Mouse (Mus musculus) fat pad, adult 2 months (tissue): ENCODE measurements around the gene Cdca8.
"Not testable (repeated sequence)": the region's sequence is repeated elsewhere in the genome, so short reads cannot be mapped to it uniquely, and the experiment has no call there.

ENCODE experiments used
- DNase-seq: peaks from one replicate; pipeline ENCODE4 v3.0.0-alpha.2; 2011; ENCODE audit warnings: low read depth, low spot score; ENCODE audit errors: extremely low read depth

The Cdca8 gene

GRCm38 (mm10) chr4:124939211-124939610 lies at the start of gene Cdca8:
Cdca8 (minus strand) TSS chr4:124939311.
- DNase-seq: not testable (repeated sequence)

DNA sequence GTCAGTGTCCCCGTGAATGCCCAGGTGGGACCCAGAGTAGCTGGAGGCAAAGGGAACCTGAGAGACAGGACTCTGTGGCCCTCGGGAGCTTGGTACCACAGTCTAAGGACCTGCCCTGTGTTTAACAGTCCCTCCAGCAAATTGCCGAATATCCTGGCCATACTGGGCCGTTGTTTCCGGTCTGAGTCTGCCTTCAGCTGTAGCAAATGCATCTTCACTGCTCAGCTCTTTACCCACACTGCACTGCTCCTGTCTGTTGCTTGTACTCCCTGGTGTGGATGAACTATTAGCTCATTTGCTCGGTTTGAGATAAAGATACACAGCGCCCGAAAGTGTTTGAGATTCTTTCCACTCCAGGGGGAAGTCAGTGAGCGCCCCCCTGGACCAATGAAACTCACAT lies 49.3 kb upstream of the Cdca8 start:
- DNase-seq: no peak

DNA sequence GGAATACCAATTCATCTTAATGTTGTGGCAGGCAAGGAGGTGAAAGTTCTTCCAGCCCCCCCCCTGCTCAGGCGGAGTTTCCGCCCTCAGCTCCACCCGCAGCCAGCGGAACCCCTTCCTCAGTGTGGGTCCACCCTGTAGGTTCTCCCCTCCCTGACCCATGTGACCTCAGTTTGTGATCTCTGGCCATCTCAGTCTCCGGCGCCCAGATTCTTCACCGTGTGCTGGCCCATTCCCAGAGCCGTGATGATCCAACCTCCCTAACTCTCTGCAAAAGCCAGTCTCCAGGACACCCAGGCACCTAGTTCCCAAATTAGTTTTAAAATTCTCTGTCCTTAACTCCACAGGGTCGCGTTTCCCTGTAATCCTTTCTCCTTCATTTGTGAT lies 48.6 kb upstream of the Cdca8 start:
- DNase-seq: no peak

DNA sequence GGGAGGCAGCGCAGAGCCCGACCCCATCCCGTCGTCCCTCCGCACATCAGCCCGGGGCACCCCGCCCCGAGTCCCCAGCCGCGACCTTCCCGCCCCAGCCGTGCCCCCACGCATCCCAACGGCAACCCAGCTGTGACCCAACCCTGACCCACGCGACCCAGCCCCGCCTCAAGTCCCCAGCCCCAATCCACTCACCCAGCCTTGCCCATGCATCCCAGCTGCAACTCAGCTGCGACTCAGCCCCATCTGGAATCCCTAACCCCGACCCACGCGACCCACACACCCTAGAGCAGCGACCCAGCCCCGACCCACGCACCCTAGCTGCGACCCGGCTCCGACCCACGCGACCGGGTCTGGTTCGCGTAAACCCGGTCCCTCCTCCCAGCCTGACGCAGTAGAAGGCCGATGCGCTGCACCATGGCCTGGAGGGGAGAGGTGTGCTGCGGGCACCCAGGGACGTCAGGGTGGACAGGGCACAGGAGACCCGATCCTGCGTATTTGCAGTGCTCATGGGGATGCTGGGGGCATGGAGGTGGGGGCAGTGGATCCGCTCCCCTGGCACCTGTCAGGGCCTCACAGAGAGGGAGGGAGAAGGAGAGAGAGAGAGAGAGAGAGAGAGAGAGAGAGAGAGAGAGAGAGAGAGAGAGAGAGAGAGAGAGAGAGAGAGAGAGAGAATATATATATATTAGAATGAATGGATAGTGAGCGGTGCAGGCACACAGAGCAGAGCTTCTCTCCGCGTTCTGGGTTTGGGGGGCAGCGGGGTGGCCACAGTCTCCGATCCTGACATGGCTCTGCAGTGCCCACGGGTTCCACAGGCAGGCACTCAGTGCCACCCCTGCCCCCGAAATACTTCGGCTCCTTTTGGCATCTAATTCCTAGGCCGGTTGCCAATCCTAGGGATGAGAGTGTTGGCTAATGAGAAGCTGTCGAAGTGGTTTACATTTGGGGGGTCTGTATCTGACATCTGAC lies 47.9 kb upstream of the Cdca8 start:
- DNase-seq: no peak

GRCm38 (mm10) chr4:124985671-124986602 lies 46.8 kb upstream of the Cdca8 start, which contains the start of gene Rspo1:
Rspo1 (plus strand) TSS chr4:124986430.
- no peak for DNase-seq

DNA sequence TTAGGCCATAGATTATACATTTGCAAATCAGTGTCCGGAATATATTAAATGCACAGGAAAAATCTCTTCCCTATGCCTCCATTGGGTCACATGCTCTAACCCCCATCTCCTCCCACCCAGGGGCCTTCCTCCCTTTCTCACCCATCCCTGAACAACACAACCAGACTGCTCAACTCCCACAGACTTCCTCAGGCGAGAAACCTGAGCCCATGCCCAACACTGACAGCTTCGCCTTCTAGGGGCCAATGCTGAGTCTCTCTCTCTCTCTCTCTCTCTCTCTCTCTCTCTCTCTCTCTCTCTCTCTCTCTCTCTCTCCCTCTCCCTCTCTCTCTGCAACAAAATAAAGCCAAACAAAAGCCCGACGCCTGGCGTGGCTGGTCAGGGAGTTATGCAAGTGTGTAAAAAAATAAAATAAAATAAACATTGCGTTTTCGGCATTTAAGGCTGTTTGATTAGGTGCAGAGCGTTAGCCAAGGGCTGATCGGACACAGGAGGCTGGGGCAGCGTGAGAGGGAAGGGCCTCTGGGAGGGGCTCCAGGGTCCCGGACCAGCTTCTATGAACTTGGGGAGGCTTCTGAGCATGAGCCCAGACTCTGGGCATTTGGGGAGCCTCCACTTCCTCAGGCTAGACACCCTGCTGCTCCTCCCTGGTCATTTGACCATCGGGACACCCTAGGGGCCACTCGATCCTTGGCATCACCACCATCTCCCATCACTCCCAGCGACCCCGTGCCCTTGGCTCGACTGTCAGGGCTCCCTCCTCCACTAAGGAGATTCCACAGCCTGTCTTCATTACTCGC lies 46.0 kb upstream of the Cdca8 start:
- DNase-seq: no peak

- DNase-seq: no peak
These were observed 44.9 kb upstream of the Cdca8 start for GRCm38 (mm10) chr4:124983893-124984526.

GRCm38 (mm10) chr4:124978201-124978600 lies 39.1 kb upstream of the Cdca8 start:
- no peak for DNase-seq

GRCm38 (mm10) chr4:124973296-124973695 lies 34.2 kb upstream of the Cdca8 start:
- DNase-seq: no peak

DNA sequence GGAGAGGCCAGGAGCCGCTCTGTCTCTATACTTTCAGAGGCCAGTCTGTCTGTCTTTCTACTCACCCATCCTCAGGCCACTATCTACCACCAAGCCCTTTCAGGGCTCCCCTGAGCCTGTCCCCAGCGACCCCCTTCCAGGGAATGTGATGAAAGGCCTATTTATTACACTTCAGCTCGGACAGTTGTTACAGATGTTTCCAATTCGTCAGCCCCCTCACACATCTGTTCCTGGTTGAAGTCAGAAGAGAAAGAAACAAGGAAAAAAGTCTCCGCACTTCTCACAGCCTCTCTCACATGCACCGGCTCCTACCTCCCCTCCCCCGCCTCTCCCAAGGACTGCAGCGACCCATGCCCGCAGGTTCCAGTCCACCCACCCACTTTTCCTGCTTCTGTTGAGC lies 33.2 kb upstream of the Cdca8 start:
- DNase-seq: no peak

DNA sequence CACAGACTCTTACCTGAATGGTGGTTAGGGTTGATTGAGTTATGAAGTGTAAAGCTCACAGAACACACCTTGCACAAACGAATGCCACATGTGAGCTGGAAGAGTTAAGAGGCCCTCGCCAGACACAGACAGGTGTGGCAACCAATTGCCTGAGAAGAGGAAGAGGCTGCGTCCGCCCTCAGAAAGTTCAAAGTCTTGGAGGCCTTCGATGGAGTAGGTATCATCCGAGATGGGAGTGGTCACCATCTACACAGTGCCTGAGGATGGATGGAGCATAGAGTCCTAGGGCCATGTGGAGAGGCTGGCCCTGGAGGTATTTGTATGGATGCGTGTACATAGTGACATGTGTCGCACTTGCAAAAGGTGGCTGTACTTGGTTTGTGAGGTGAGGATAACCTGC lies 32.0 kb upstream of the Cdca8 start:
- DNase-seq: no peak

- no peak for DNase-seq
These were observed 31.6 kb upstream of the Cdca8 start for GRCm38 (mm10) chr4:124970677-124971076.

DNA sequence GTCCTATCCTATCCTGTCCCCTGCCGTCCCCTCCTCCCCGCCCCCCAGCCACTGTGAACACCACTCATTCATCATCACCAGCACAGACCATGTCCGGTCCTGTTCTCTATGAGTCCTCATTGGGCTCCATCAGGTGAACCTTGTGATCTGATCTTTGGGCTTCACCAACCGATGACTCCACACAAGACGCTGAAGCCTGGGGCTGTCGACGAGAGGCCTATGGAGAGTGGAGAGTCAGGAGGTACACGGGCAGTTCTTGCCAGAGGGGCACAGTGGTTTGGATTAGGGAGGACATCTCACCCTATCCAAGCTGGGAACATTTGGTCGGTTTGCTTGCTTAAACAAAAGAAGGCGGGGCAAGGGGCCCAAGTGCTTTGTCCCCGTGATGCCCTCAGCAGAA lies 31.1 kb upstream of the Cdca8 start:
- no peak for DNase-seq

GRCm38 (mm10) chr4:124969219-124969848 lies 30.2 kb upstream of the Cdca8 start:
- no peak for DNase-seq

GRCm38 (mm10) chr4:124968711-124969110 lies 29.6 kb upstream of the Cdca8 start:
- DNase-seq: no peak

GRCm38 (mm10) chr4:124964912-124965599 lies 25.9 kb upstream of the Cdca8 start:
- no peak for DNase-seq

- DNase-seq: no peak
These were observed 23.5 kb upstream of the Cdca8 start for GRCm38 (mm10) chr4:124962576-124962975.

- DNase-seq: no peak
These were observed 21.8 kb upstream of the Cdca8 start for GRCm38 (mm10) chr4:124960940-124961339.

- DNase-seq: no peak
These were observed 20.0 kb upstream of the Cdca8 start for GRCm38 (mm10) chr4:124959062-124959461.
